In genomic region chr14:57729975-57730499, GRCm38 (mm10) we compare ENCODE assay signal across 9 mouse cellular contexts. TPM values are rescaled to one million over a fixed set of nuclear protein-coding genes. Genes with fewer than 3 reads are reported as not detected.
DNase-seq lines count a peak whose midpoint lies in the region; ATAC-seq and TF ChIP-seq lines count a peak whose summit lies in the region.
"Had no signal": no experiment of that assay in that cellular context is flagged by ENCODE, and none has a peak within 500 bp of the region (broad histone marks: within the 10 kb centered on the region; RNA-seq: fewer than 3 reads in every experiment).

No protein-coding gene starts in this region.

- H3K4me3 ChIP-seq in forebrain, postnatal 0 days (ENCODE audit: low read depth, low read length) = no peak overlapping the region
- H3K4me3 ChIP-seq in hindbrain, postnatal 0 days (ENCODE audit: low read length) = no peak overlapping the region
- no peak overlapping the region for H3K4me3 ChIP-seq in liver, postnatal 0 days (ENCODE audit: low read depth, low read length)
- no peak overlapping the region for H3K4me3 ChIP-seq in small intestine, adult 2 months (ENCODE audit: low read depth, low read length)

- peak; percentile 52 for DNase-seq in urinary bladder, postnatal 14 days (ENCODE audit: low spot score)
- no peak for DNase-seq in urinary bladder, postnatal 4 days (ENCODE audit: low spot score in 2 of 2)
- DNase-seq in forebrain, postnatal 0 days = no peak
- DNase-seq in hindbrain, postnatal 0 days (ENCODE audit: low spot score) = peak; percentile 66
- DNase-seq in liver, postnatal 0 days = peak; percentile 60
- DNase-seq in cerebellum, postnatal 10 days = no peak
- DNase-seq in ovary, postnatal 14 days (ENCODE audit: low spot score) = no peak

- no peak overlapping the region for H3K4me2 ChIP-seq in forebrain, postnatal 0 days (ENCODE audit: low read depth)
- H3K4me2 ChIP-seq in hindbrain, postnatal 0 days (ENCODE audit: low read depth, low read length) = no peak overlapping the region
- H3K4me2 ChIP-seq in liver, postnatal 0 days (ENCODE audit: low read depth, low read length) = no peak overlapping the region

- no peaks in the 10 kb centered on the region for H3K27me3 ChIP-seq in forebrain, postnatal 0 days (ENCODE audit: insufficient read depth, low read length)
- no peaks in the 10 kb centered on the region for H3K27me3 ChIP-seq in hindbrain, postnatal 0 days (ENCODE audit: insufficient read depth, low read length)
- no peaks in the 10 kb centered on the region for H3K27me3 ChIP-seq in liver, postnatal 0 days (ENCODE audit: insufficient read depth, low read length)
- H3K27me3 ChIP-seq in small intestine, adult 2 months (ENCODE audit: control insufficient read depth, insufficient read depth, low read length) = no peaks in the 10 kb centered on the region

- TF ChIP-seq EP300 in liver, postnatal 0 days (IDR thresholded peaks at IDR 0.05; ENCODE audit: low read depth) = no peak

- H3K27ac ChIP-seq in forebrain, postnatal 0 days (ENCODE audit: low read depth, low read length) = peak overlapping the region; percentile 40
- peak overlapping the region; percentile 62 for H3K27ac ChIP-seq in hindbrain, postnatal 0 days
- peak overlapping the region; percentile 30; the same call in 1 of the 2 replicates for H3K27ac ChIP-seq in liver, postnatal 0 days (ENCODE audit: low read depth)
- H3K27ac ChIP-seq in small intestine, adult 2 months (ENCODE audit: insufficient read depth, low read depth, low read length) = peak overlapping the region; percentile 67

- TF ChIP-seq CTCF in forebrain, postnatal 0 days (IDR thresholded peaks at IDR 0.05; ENCODE audit: low read depth) = no peak
- no peak for TF ChIP-seq CTCF in hindbrain, postnatal 0 days (IDR thresholded peaks at IDR 0.05; ENCODE audit: low read depth)
- no peak for TF ChIP-seq CTCF in liver, postnatal 0 days (IDR thresholded peaks at IDR 0.05; ENCODE audit: low read depth)
- no peak for TF ChIP-seq CTCF in small intestine, adult 2 months (IDR thresholded peaks at IDR 0.05; ENCODE audit: extremely low read depth, insufficient read length, insufficient replicate concordance, low read depth, low read length)

- ATAC-seq in forebrain, postnatal 0 days = peak; percentile 59
- ATAC-seq in hindbrain, postnatal 0 days = peak; percentile 92
- ATAC-seq in liver, postnatal 0 days = peak; percentile 82

- H3K9me3 ChIP-seq in forebrain, postnatal 0 days (ENCODE audit: low read length) = no peaks in the 10 kb centered on the region
- H3K9me3 ChIP-seq in hindbrain, postnatal 0 days (ENCODE audit: low read length) = no peaks in the 10 kb centered on the region
- no peaks in the 10 kb centered on the region for H3K9me3 ChIP-seq in liver, postnatal 0 days (ENCODE audit: low read length)

- 34% methylated on average over 5 of the region's 5 CpGs for WGBS in forebrain, postnatal 0 days
- 28% methylated on average over 5 of the region's 5 CpGs for WGBS in hindbrain, postnatal 0 days
- 33% methylated on average over 5 of the region's 5 CpGs for WGBS in liver, postnatal 0 days (ENCODE audit: insufficient replicate concordance)
- 16% methylated on average over 5 of the region's 5 CpGs for WGBS in small intestine, adult 2 months

- no peak for TF ChIP-seq POLR2A in small intestine, adult 2 months (IDR thresholded peaks at IDR 0.05; ENCODE audit: low read depth, low read length)

- no peaks in the 10 kb centered on the region for H3K36me3 ChIP-seq in forebrain, postnatal 0 days (ENCODE audit: insufficient read depth)
- H3K36me3 ChIP-seq in hindbrain, postnatal 0 days (ENCODE audit: insufficient read depth, low read length) = no peaks in the 10 kb centered on the region
- H3K36me3 ChIP-seq in liver, postnatal 0 days (replicated peaks; ENCODE audit: insufficient read depth, low read length) = peaks cover 11% of the 10 kb centered on the region; the same call in 1 of the 2 replicates
- no peaks in the 10 kb centered on the region for H3K36me3 ChIP-seq in small intestine, adult 2 months (ENCODE audit: control insufficient read depth, insufficient read depth, low read length)

- H3K9ac ChIP-seq in forebrain, postnatal 0 days = peak overlapping the region; percentile 18; the same call in 1 of the 2 replicates
- no peak overlapping the region for H3K9ac ChIP-seq in hindbrain, postnatal 0 days (replicated peaks; ENCODE audit: low read length)
- no peak overlapping the region for H3K9ac ChIP-seq in liver, postnatal 0 days (replicated peaks)

- H3K4me1 ChIP-seq in forebrain, postnatal 0 days (ENCODE audit: insufficient read depth) = 0 out of 2 replicates have a peak, but pooled peaks cover 11% of the 10 kb centered on the region
- H3K4me1 ChIP-seq in hindbrain, postnatal 0 days (ENCODE audit: insufficient read depth, low read length) = peaks cover 13% of the 10 kb centered on the region; the same call in 1 of the 2 replicates
- H3K4me1 ChIP-seq in liver, postnatal 0 days (ENCODE audit: insufficient read depth) = peaks cover 20% of the 10 kb centered on the region
- H3K4me1 ChIP-seq in small intestine, adult 2 months (ENCODE audit: control insufficient read depth, insufficient read depth, insufficient read length, low read length) = peaks cover 17% of the 10 kb centered on the region

RNA-seq across cellular contexts. Expression of gene Gm49361, which starts 15.9 kb away (rescaled TPM):
- not detected in 2 replicates for total RNA-seq in forebrain, postnatal 0 days (2014; rRNA removed)
- not detected in 2 replicates for polyA plus RNA-seq in forebrain, postnatal 0 days (2015; fragmentation: Nextera tagmentation; extraction: Ambion mirVana)
- 0.16 and 6.4 TPM in 2 replicates for total RNA-seq in hindbrain, postnatal 0 days (2014; rRNA removed)
- not detected in 2 replicates for polyA plus RNA-seq in hindbrain, postnatal 0 days (2015; fragmentation: Nextera tagmentation; extraction: Ambion mirVana)
- polyA plus RNA-seq in liver, postnatal 0 days (2015; fragmentation: Nextera tagmentation; extraction: Ambion mirVana) = not detected in 2 replicates
- polyA plus RNA-seq in small intestine, adult 2 months (2012; rRNA removed) = 1.9 and 2.9 TPM in 2 replicates
- polyA plus RNA-seq: cortical plate, adult 2 months had no signal

RNA-seq across cellular contexts. Expression of gene Lats2, which starts 28.2 kb away (rescaled TPM):
- 7.8 and 259 TPM in 2 replicates for total RNA-seq in forebrain, postnatal 0 days (2014; rRNA removed)
- 3.9 and 5.0 TPM in 2 replicates for polyA plus RNA-seq in forebrain, postnatal 0 days (2015; fragmentation: Nextera tagmentation; extraction: Ambion mirVana)
- total RNA-seq in hindbrain, postnatal 0 days (2014; rRNA removed) = 6.4 and 14.1 TPM in 2 replicates
- 5.8 and 6.2 TPM in 2 replicates for polyA plus RNA-seq in hindbrain, postnatal 0 days (2015; fragmentation: Nextera tagmentation; extraction: Ambion mirVana)
- polyA plus RNA-seq in liver, postnatal 0 days (2015; fragmentation: Nextera tagmentation; extraction: Ambion mirVana) = 4.7 and 4.9 TPM in 2 replicates
- polyA plus RNA-seq in small intestine, adult 2 months (2012; rRNA removed) = 11.7 and 23.0 TPM in 2 replicates

Comparison
In these comparisons a context has a peak if more than half of its experiments do, and no peak if none do; other contexts are left out.
1. DNase-seq: peak in urinary bladder, postnatal 14 days (single experiment), hindbrain, postnatal 0 days (single experiment) and liver, postnatal 0 days (single experiment); none in urinary bladder, postnatal 4 days (0 of 2), forebrain, postnatal 0 days (single experiment), cerebellum, postnatal 10 days (0 of 2) and ovary, postnatal 14 days (single experiment).
2. Peak in every context shown above with its lines, with median percentiles within 50 percentile points of each other: ATAC-seq and H3K27ac ChIP-seq.